Mouse (Mus musculus) thymus, postnatal 0 days (tissue): Measurements from ENCODE around the gene Cpsf6. TPM values are rescaled to one million over a fixed set of nuclear protein-coding genes. Genes with fewer than 3 reads are reported as not detected.
"Not testable (repeated sequence)": the region's sequence is repeated elsewhere in the genome, so short reads cannot be mapped to it uniquely, and the experiment has no call there.

ENCODE experiments used
- DNase-seq: peaks from one replicate; pipeline ENCODE4 v3.0.0-alpha.2; 2015; ENCODE audit warnings: low spot score
- polyA plus RNA-seq: library from polyadenylated mRNA; unstranded; fragments of >200 nt; fragmentation: Nextera tagmentation; extraction: Ambion mirVana; gene quantifications from 2 replicates; pipeline ENCODE4 v1.2.1, GENCODE M21; 2015

The Cpsf6 gene
- polyA plus RNA-seq, 1 experiment from 2014 or later: 154 TPM

DNA sequence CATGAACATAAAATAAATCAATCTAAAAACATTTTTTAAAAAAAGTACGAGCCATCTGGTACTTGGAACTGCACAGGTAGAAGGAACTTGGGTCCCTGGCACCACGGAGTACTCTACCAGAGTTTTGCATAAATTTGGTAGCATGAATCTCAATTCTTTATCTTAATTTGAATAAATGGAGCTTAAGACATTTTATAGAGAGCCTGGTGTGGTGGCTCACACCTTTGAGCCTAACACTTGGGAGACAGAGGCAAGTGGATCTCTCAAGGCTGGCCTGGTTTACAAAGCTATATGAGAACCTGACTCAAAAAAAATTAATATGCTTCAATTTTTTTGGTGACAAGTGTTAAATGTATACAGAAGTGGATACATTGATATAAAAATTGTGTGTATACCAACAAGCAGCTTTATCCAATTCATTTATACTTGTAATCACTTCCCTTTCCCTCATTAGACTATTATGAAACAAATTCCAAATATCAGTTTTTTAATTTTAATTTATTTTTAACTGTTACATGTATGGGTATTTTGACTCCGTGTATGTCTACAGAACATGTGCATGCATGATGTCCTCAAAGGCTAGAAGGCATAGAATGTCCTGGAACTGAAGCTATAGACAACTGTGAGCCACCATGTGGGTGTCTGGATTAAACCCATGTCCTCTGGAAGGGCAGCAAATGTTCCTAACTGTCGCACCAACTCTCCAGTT is 20.6 kb upstream of the Cpsf6 start:
- no peak for DNase-seq

DNA sequence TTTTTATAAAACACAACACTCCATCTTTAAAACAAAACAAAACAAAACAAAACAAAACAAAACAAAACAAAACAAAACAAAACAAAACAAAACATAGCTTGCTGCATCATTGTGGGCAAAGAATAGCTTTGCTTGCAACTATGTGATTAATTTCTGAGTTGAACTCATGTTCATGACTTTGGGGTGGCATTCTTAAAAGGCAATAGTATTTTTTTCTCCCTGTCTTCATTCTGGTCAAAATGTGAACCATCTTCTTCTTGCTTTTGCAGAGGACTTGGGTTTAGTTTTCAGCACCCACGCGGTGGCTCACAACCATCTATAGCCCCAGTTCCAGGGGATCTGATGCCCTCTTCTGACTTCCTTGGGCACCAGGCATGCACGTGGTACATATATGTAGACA is 20.0 kb upstream of the Cpsf6 start:
- no peak for DNase-seq

DNA sequence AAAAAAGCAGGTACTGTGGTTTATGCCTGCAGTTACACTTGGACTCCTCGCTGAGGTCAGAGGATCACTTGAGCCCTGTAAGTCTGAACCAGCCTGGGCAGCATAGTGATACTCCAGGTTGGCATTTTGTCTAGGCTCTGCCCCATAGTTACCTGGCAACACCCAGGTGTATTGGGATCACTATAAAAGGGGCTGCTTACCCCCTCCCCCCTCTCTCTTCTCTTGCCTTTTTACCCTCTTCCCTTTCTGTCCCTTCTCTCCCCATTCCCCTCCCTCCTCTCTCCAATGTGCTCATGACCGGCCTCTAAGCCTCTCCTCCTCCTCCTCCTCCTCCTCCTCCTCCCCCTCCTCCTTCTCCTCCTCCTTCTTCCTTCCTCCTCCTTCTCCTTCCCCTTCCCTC is 19.4 kb upstream of the Cpsf6 start:
- no peak for DNase-seq

DNA sequence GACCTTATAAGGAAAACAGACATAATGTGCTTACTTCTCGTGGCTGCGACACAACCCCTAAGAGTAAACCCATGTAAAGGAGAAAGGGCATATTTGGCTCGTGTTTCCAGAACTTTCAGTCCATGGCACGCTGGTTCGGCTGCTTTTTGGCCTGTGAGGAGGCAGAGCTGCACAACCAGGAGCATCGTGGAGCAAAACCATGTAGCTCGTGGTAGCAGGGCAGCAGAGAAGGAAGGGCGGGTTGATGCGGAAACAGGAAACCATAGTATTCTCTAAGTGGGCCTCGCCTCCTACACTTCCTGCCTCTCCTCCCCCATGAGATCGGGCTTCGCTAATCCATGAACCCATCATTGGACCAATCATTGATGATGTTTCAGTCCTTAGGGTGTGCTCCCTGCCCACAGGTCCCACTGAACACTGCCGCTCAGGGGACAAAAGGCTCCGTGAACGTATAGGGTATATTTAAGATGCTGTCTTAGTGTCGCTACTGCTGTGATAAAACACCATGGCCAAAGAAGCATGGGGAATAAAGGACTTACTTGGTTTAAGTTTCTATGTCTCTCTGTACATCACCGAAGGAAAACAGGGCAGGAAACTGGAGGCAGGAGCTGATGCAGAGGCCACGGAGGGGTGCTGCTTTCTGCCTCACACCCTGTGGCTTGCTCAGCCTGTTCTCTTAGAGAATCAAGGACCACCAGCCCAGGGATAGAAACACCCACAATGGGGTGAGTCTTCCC is 18.4 kb upstream of the Cpsf6 start:
- DNase-seq: peak; percentile 55

DNA sequence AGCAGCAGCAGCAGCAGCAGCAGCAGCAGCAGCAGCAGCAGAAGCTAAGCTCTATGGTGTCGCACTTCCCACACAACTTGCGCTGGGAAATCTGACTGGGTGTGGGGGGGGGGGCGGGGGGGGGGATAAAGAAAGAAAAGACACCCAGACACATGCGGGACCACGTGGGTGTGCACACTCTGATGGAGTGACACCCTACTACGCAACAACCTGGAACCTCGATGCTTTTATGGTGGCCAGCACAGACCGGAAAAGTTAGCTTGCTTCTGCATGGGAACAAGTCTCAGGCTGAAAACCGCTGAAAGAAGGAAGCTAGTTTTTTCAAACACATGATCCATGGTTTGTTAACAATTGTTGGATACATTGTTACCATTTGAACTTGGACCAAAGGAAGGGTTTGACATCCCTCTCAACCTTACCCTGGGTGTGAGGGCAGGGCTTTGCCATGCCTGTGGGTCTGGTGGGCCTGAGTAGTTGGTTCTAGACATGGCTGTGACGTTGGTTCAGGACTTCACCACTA is 17.4 kb upstream of the Cpsf6 start:
- DNase-seq: no peak

DNA sequence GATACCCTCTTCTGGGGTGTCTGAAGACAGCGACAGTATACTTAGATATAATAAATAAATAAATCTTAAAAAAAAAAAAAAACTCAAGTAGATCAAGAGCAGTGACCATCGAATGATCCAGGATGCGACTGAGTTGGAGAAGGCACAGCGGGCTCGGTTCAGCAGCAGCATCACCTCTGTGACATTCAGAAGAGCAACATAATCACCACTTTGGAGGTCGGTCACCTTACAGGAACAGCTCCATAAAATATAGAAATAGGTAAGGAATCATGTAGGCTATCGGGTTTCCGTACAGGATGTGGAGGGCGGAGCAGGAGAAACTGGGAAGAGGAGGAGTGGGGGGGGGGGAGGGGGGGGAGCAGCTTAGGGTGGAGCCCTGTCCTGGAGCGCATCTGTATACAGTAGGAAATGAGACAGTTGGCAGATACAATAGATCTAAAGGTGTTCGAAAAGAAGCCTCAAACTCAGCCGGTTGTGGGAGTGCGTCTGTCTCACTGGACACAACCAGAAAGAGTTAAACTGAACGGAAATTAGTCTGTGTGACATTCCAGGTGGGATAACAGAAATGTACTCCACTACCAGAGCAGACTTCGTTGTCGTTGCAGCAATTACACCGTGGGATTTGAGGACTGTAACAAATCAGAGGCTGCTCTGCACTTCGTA is 16.7 kb upstream of the Cpsf6 start:
- DNase-seq: no peak

DNA sequence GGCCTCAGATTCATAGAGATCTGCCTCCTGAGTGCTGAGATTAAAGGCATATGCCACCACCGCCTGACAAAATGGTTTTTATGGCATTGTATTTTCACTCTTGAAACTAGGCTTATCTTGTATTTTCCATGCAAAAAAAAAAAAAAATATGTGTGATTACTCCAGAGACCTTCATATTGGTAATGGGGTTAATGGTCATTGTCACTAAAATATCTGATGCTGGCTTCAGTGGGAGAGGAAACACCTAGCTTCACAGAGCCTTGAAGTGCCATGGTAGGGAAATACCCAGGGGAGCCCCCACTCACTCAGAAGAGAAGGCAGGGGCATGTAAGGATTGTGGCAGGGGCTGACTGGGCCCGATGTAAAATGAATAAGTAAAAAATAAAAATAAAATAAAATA is 16.0 kb upstream of the Cpsf6 start:
- no peak for DNase-seq

DNA sequence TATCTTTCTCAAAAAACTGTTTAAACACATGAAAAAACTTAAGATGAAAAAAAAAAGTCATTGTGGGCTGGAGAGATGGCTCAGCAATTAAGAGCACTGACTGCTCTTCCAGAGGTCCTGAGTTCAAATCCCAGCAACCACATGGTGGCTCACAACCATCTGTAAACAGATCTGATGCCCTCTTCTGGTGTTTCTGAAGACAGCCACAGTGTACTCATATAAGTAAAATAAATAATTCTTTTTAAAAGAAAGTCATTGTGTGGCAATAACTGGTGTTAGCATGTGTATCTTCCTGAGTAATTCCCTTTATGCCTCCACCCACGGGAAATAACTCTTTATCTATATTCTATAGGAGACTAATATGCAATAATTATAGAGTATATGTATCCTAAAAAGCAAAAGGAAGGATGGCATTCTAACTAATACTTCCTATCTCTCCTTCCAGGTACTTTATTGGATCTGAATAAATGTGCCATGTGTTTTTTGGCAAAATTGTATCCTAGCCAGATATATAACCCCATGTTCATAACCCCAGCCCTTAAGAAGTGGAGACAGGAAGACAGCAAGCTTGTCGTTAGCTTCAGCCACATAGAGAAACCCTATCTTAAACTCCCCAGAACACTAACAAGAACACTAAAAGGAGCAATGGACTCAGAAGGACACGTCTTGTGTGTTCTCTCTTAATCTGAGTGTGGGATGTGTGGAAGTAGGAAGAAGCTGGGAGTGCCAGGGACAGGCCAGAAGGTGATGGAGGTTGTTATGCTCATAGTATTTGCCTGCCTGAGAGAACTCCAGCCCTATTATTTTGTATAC is 15.1 kb upstream of the Cpsf6 start:
- DNase-seq: no peak

DNA sequence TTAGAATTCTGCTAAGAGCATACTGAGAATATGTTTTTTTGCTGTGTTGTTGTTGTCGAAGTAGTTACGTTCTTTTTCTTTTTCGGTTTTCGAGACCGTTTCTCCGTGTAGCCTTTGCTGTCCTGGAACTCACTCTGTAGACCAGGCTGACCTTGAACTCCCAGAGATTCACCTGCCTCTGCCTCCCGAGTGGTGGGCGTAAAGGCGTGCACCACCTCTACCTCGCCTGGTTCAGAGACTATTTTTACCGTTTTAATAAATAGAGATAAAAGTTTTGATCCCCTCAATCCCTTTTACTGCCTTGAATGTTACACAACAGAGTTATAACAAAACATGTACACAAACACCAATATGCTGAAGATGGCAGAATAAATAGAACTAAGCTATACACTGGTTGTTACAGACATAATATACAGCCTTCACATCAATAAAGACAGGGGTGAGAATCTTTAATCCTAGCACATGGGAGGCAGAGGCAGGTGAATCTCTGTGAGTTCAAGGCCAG is 14.1 kb upstream of the Cpsf6 start:
- no peak for DNase-seq

DNA sequence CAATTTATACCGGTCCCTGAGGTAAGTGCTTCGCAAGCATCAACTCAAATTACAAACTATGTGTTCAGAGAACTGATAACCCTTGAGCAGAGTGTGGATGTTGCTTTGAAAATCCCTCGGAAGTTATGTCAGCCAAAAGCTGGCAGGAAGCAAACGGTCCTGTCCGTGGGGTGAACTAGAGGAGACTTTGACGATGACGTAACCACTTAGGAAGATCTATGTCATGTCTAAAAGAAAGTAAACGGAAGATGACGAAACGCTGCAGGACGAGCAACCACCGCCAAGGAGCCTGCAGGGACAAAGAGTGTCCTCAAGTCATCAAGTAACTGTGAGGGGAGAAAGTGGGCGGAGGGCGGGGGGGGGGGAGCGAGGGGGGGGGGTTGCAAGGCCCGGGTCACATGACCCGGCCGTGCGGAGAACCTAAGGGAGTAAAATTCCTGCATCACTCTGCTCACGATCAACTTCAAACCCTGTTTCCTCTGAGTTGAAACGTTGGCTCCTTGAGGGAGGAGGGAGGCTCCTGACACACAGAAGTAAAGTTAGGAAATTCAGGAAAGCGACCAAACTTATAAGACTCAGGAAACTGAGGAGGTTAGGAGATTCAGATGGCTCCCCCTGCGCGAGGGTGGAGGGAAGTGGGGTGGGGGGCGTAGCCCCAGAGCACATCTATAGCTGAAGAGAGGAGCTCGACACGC is 13.5 kb upstream of the Cpsf6 start:
- DNase-seq: peak; percentile 63

DNA sequence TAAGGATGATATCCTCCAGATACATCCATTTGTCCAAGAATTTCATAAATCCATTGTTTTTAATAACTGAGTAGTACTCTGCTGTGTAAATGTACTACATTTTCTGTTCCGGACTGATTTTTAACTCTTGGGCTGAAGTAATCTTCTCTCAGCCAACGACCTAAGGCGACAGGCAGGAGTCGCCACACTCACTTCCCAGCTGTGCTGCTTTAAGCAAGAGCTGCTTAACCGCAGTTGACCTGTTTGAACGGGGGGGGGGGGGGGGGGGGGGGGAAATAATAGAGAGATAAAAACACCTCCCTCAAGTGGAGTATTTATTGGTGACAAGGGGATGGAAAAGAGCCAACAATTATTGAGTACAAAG is 13.0 kb upstream of the Cpsf6 start:
- DNase-seq: no peak

DNA sequence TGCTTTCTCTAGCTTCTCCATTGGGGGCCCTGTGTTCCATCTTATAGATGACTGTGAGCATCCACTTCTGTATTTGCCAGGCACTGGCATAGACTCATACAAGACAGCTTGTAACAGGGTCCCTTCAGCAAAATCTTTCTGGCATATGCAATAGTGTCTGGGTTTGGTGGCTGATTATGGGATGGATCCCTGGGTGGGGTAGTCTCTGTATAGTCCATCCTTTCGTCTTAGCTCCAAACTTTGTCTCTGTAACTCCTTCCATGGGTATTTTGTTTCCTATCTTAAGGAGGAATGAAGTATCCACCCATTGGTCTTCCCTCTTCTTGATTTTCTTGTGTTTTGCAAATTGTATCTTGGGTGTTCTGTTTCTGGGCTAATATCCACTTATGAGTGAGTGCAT is 12.6 kb upstream of the Cpsf6 start:
- DNase-seq: not testable (repeated sequence)

DNA sequence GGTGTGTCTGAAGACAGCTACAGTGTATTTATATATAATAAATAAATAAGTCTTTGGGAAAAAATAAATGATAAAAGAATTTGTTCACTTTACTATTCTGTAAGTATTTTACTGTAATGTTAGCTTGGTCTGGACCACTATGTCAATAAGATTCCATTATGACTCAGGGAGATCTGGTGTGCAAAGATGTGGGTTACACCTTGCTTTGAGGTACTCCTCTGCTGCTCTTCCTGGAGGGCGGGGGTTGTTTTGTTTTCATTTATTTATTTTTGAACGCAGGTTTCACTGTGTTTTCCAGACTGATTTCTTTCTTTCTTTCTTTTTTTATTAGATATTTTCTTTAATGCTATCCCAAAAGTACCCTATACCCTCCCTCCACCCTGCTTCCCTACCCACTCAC is 12.0 kb upstream of the Cpsf6 start:
- no peak for DNase-seq

DNA sequence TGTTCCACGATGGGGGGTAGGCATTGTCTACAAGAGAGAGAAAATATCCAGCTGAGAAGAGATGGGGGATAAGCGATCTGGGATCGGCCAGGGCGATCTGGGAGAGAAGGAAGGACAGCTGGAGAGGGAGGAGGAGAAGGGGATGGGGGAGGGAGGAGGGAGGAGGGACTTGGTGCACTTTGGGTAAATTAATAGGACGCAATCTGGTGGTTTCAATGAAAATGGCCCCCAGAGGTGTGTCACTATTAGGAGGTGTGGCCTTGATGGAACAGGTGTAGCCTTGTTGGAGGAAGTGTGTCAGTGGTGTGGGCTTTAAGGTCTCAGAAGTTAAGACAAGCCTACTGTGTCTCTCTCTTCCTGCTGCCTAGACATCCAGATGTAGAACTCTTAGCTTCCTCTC is 11.2 kb upstream of the Cpsf6 start:
- DNase-seq: no peak

DNA sequence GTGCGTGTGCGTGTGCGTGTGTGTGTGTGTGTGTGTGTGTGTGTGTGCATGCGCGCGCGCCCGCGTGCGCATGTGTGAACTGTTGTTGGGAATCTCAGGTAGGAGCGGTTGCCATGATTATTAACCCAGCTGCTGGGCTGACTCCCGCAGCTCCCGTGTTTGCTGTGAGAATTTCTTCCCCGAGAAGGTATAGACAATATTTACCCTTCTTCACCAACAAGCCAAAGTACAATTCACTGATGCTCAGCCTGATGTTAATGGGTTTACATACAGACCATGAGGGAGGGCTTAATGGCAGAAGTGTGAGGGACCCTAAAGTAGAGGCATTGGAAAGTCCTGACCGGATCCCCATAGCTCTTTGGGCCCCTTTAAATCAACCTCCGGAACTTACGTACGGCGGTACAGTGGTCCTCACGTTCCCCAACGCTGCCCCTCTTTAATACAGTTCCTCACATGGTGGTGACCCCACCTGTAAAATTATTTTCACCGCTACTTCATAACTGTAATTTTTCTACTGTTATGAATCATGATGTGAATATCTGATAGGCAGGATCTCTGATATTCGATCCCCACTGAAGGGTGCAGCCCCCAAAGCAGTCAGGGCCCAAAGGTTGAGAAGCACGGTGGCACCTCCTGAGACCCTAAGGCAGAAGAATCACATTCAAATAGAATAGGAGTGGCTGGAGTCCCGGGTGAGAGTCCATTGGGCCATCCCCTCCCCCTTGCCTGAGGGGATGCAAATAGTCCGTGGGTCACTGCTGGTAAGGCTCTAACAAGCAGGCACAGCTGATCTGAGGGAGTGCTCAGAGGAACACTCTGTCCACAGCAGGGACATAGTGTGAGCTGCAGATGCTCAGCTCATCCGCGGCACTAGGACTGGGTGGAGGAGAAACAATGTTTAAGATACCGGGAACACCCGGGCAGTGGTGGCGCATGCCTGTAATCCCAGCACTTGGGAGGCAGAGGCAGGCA is 10.4 kb upstream of the Cpsf6 start:
- no peak for DNase-seq

DNA sequence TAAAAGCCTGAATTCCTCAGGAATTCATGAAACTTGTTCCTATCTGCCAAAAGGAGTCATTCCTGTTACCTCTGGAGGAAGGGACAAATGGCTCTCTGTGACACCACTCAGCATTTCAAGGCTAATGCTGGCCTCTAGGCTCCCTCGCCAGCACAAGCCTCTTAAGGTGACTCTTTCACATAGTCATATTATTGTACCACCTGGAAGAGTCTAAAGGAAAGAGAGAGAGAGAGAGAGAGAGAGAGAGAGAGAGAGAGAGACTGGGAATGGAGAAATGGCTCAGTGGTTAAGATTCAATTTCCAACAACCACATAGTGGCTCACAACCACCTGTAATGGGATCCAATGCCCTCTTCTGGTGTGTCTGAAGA is 9.5 kb upstream of the Cpsf6 start:
- no peak for DNase-seq

DNA sequence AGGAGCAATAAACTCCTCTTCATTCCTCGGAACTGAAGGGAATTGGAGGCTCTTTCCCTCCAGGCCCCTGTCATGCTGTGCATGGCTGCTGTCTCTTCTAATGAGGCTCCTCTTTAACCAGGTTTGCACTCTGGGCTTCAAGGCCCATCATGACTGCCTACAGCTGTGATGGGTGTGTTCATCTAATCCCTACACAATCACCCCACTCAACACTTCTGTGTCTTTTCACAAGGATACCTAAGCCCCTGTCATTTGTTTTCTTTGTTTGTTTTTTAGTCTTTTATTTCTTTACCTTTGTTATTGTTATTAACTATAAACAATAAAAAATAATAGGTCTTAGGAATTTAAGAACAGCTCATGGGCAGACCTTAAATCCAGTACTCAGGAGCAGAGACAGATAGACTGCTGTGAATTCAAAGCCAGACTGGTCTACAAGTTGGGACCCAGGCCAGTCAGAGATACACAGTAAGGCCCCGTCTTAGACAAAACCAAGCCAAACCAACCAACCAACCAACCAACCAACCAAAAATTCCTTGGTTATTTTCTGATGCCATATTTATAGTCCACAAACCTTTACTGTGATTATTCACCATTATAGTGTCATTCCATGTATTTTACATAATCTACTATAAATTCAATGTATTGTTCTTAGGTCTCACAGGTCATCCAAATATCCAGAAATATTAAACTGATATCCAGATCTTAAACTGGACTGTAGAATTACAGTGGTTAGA is 9.0 kb upstream of the Cpsf6 start:
- DNase-seq: no peak

DNA sequence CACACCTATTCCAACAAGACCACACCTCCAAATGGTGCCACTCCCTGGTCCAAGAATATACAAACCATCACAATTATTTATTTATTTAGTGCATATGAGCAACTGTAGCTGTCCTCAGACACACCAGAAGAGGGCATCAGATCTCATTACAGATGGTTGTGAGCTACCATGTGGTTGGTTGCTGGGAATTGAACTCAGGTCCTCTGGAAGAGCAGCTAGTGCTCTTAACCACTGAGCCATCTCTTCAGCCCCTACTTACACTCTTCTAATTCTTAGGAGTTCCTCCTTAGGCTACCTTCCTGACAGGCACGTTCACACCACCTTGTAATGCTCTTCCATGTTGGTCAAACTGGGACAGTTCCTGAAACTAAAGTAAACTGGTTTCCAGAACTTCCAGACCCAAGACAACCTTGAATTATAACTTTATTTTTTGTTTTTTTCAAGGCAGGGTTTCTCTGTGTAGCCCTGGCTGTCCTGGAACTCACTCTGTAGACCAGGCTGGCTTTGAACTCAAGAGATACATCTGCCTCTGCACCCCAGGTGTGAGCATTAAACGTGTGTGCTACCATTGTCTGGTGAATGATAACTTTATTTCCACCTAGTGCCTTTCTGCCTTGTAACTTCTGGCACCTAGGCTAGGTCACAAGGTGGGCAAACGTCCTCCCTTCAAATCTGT is 8.3 kb upstream of the Cpsf6 start:
- DNase-seq: not testable (repeated sequence)
